Mouse (Mus musculus) midbrain, embryonic 13.5 days (tissue): ENCODE measurements around the gene Bckdhb. TPM values are rescaled to one million over a fixed set of nuclear protein-coding genes. Genes with fewer than 3 reads are reported as not detected.
"Not testable (repeated sequence)": the region's sequence is repeated elsewhere in the genome, so short reads cannot be mapped to it uniquely, and the experiment has no call there.

Source experiments
- ATAC-seq: fragments of 200-750 bp; cut with Nextera tagmentation; 2 replicates; pipeline ENCODE4 v1.8.0; 2017; ENCODE audit warnings: mild to moderate bottlenecking, moderate TSS enrichment, moderate library complexity
- H3K27ac ChIP-seq: fragments of 300-500 bp; sonication (generic); 2 replicates; pipeline ENCODE4 v1.5.1; 2015; ENCODE audit warnings: inconsistent platforms, mild to moderate bottlenecking, moderate library complexity
- H3K27me3 ChIP-seq: fragments of 300-500 bp; sonication (generic); 2 replicates; pipeline ENCODE4 v1.6.1; 2015; ENCODE audit warnings: mild to moderate bottlenecking, inconsistent platforms
- H3K36me3 ChIP-seq: fragments of 300-500 bp; sonication (generic); 2 replicates; pipeline ENCODE4 v1.6.1; 2015; ENCODE audit warnings: mild to moderate bottlenecking, inconsistent platforms
- H3K4me1 ChIP-seq: fragments of 300-500 bp; sonication (generic); replicated peaks from 2 replicates; pipeline ENCODE4 v1.6.1; 2015; ENCODE audit warnings: inconsistent platforms
- H3K4me2 ChIP-seq: fragments of 300-500 bp; sonication (generic); replicated peaks from 2 replicates; pipeline ENCODE4 v1.6.1; 2015; ENCODE audit warnings: moderate library complexity, mild to moderate bottlenecking, inconsistent platforms
- H3K4me3 ChIP-seq: fragments of 300-500 bp; sonication (generic); replicated peaks from 2 replicates; pipeline ENCODE4 v1.5.1; 2015; ENCODE audit warnings: mild to moderate bottlenecking, inconsistent platforms
- H3K9ac ChIP-seq: fragments of 300-500 bp; sonication (generic); replicated peaks from 2 replicates; pipeline ENCODE4 v1.6.1; 2015; ENCODE audit warnings: mild to moderate bottlenecking, inconsistent platforms
- H3K9me3 ChIP-seq: fragments of 300-500 bp; sonication (generic); 2 replicates; pipeline ENCODE4 v1.6.1; 2016; ENCODE audit warnings: mild to moderate bottlenecking, inconsistent platforms
- WGBS: fragments of 180-500 bp; shearing (Covaris S2); methylation state at CpG from one replicate; pipeline ENCODE4 v1.1.7; 2015; 5-methylcytosine and 5-hydroxymethylcytosine counted together
- polyA plus RNA-seq: library from polyadenylated mRNA; unstranded; fragments of >200 nt; fragmentation: Nextera tagmentation; extraction: Ambion mirVana; gene quantifications from 2 replicates; pipeline ENCODE4 v1.2.1, GENCODE M21; 2015

Bckdhb gene
- polyA plus RNA-seq, 1 experiment from 2014 or later, result 31.4 TPM

- ATAC-seq, result no peak
- H3K4me2 ChIP-seq, result peak overlapping the region; percentile 72
- peaks cover 5% of the 10 kb centered on the region; the same call in 1 of the 2 replicates for H3K4me1 ChIP-seq
- 89% methylated on average over 5 of the region's 5 CpGs for WGBS
- H3K9me3 ChIP-seq, result no peaks in the 10 kb centered on the region
- H3K27ac ChIP-seq, result no peak overlapping the region
- peak overlapping the region; percentile 67 for H3K4me3 ChIP-seq
- H3K27me3 ChIP-seq, result no peaks in the 10 kb centered on the region
- H3K36me3 ChIP-seq, result no peaks in the 10 kb centered on the region
- no peak overlapping the region; the same call in 1 of the 2 replicates for H3K9ac ChIP-seq
Measured at GRCm38 (mm10) chr9:83924356-83924755, 589 bp upstream of the Bckdhb start.

- Histone ChIP-seq H3K4me1 (peaks cover 5% of the 10 kb centered on the region; the same call in 1 of the 2 replicates), H3K4me3 (peak overlapping the region; percentile 67), H3K4me2 (peak overlapping the region; percentile 72), H3K9ac (no peak overlapping the region), H3K27ac (no peak overlapping the region), H3K27me3 (no peaks in the 10 kb centered on the region), H3K36me3 (no peaks in the 10 kb centered on the region), H3K9me3 (no peaks in the 10 kb centered on the region)
- WGBS, result 70% methylated on average over 4 of the region's 4 CpGs
- no peak for ATAC-seq
Measured at GRCm38 (mm10) chr9:83925688-83926041, 720 bp downstream of the Bckdhb start.

GRCm38 (mm10) chr9:83926302-83926701 is 1.4 kb downstream of the Bckdhb start:
- Histone ChIP-seq H3K36me3 (no peaks in the 10 kb centered on the region), H3K27ac (no peak overlapping the region), H3K9me3 (no peaks in the 10 kb centered on the region), H3K4me1 (peaks cover 5% of the 10 kb centered on the region; the same call in 1 of the 2 replicates), H3K4me2 (no peak overlapping the region), H3K27me3 (no peaks in the 10 kb centered on the region), H3K4me3 (no peak overlapping the region), H3K9ac (no peak overlapping the region)
- ATAC-seq, result no peak
- 82% methylated on average over 5 of the region's 5 CpGs for WGBS

GRCm38 (mm10) chr9:83939501-83939900 is 14.6 kb downstream of the Bckdhb start:
- H3K9ac ChIP-seq, H3K36me3 ChIP-seq, H3K4me2 ChIP-seq, H3K4me3 ChIP-seq, ATAC-seq, H3K9me3 ChIP-seq, H3K4me1 ChIP-seq, H3K27me3 ChIP-seq, H3K27ac ChIP-seq: not testable (repeated sequence)

- no peaks in the 10 kb centered on the region for H3K4me1 ChIP-seq
Measured at GRCm38 (mm10) chr9:83940016-83940415, 15.1 kb downstream of the Bckdhb start.

GRCm38 (mm10) chr9:83940537-83941363 is 15.8 kb downstream of the Bckdhb start:
- 78% methylated on average over 9 of the region's 9 CpGs for WGBS
- no peaks in the 10 kb centered on the region for H3K9me3 ChIP-seq
- no peak overlapping the region for H3K9ac ChIP-seq
- H3K27ac ChIP-seq, result no peak overlapping the region
- H3K4me2 ChIP-seq, result no peak overlapping the region
- no peak overlapping the region for H3K4me3 ChIP-seq
- H3K27me3 ChIP-seq, result no peaks in the 10 kb centered on the region
- no peaks in the 10 kb centered on the region for H3K4me1 ChIP-seq
- peaks cover 4% of the 10 kb centered on the region; the same call in 1 of the 2 replicates for H3K36me3 ChIP-seq
- ATAC-seq, result no peak

More at GRCm38 (mm10) chr9:83940016-83940415, 15.1 kb downstream of the Bckdhb start:
- no peak overlapping the region for H3K4me2 ChIP-seq
- peaks cover 4% of the 10 kb centered on the region; the same call in 1 of the 2 replicates for H3K36me3 ChIP-seq
- no peaks in the 10 kb centered on the region for H3K27me3 ChIP-seq
- no peak overlapping the region for H3K4me3 ChIP-seq
- no peak for ATAC-seq
- 99% methylated on average over 3 of the region's 3 CpGs for WGBS
- H3K9me3 ChIP-seq, result no peaks in the 10 kb centered on the region
- no peak overlapping the region for H3K27ac ChIP-seq
- no peak overlapping the region for H3K9ac ChIP-seq

GRCm38 (mm10) chr9:83951336-83951735 is 26.4 kb downstream of the Bckdhb start:
- Histone ChIP-seq H3K36me3 (0 out of 2 replicates have a peak, but pooled peaks cover 6% of the 10 kb centered on the region), H3K9ac (no peak overlapping the region), H3K9me3 (no peaks in the 10 kb centered on the region), H3K27ac (no peak overlapping the region), H3K27me3 (no peaks in the 10 kb centered on the region), H3K4me3 (no peak overlapping the region), H3K4me1 (no peaks in the 10 kb centered on the region), H3K4me2 (no peak overlapping the region)
- ATAC-seq, result no peak
- WGBS, result 90% methylated on average over 4 of the region's 4 CpGs

GRCm38 (mm10) chr9:83956632-83957314 is 31.8 kb downstream of the Bckdhb start:
- Histone ChIP-seq H3K36me3 (0 out of 2 replicates have a peak, but pooled peaks cover 6% of the 10 kb centered on the region), H3K27ac (no peak overlapping the region)
- ATAC-seq, result peak; percentile 89

GRCm38 (mm10) chr9:83962098-83963086 is 37.4 kb downstream of the Bckdhb start:
- Histone ChIP-seq H3K4me2 (no peak overlapping the region), H3K9ac (no peak overlapping the region), H3K36me3 (no peaks in the 10 kb centered on the region), H3K9me3 (no peaks in the 10 kb centered on the region; the same call in 1 of the 2 replicates), H3K27me3 (no peaks in the 10 kb centered on the region), H3K27ac (no peak overlapping the region), H3K4me1 (peaks cover 14% of the 10 kb centered on the region), H3K4me3 (no peak overlapping the region)
- ATAC-seq, result peak; percentile 87
- 62% methylated on average over 10 of the region's 10 CpGs for WGBS

More at GRCm38 (mm10) chr9:83956632-83957314, 31.8 kb downstream of the Bckdhb start:
- no peaks in the 10 kb centered on the region for H3K27me3 ChIP-seq
- H3K4me3 ChIP-seq, result no peak overlapping the region
- H3K9ac ChIP-seq, result no peak overlapping the region
- no peaks in the 10 kb centered on the region; the same call in 1 of the 2 replicates for H3K9me3 ChIP-seq
- no peak overlapping the region for H3K4me2 ChIP-seq
- whole genome bisulfite sequencing, result 55% methylated on average over 15 of the region's 15 CpGs
- 0 out of 2 replicates have a peak, but pooled peaks cover 2% of the 10 kb centered on the region for H3K4me1 ChIP-seq

- H3K4me2 ChIP-seq, result no peak overlapping the region
- 88% methylated on average over 10 of the region's 10 CpGs for WGBS
Measured at GRCm38 (mm10) chr9:83963296-83963695, 38.4 kb downstream of the Bckdhb start.

GRCm38 (mm10) chr9:83964376-83964775 is 39.4 kb downstream of the Bckdhb start:
- 95% methylated on average over 4 of the region's 4 CpGs for WGBS
- no peak for ATAC-seq
- Histone ChIP-seq H3K4me3 (no peak overlapping the region), H3K4me1 (peaks cover 14% of the 10 kb centered on the region), H3K27me3 (no peaks in the 10 kb centered on the region), H3K9ac (no peak overlapping the region), H3K36me3 (no peaks in the 10 kb centered on the region), H3K9me3 (no peaks in the 10 kb centered on the region; the same call in 1 of the 2 replicates), H3K27ac (no peak overlapping the region), H3K4me2 (no peak overlapping the region)

More at GRCm38 (mm10) chr9:83963296-83963695, 38.4 kb downstream of the Bckdhb start:
- Histone ChIP-seq H3K27ac (no peak overlapping the region), H3K4me3 (no peak overlapping the region), H3K27me3 (no peaks in the 10 kb centered on the region), H3K36me3 (no peaks in the 10 kb centered on the region), H3K9ac (no peak overlapping the region), H3K4me1 (peaks cover 14% of the 10 kb centered on the region), H3K9me3 (no peaks in the 10 kb centered on the region; the same call in 1 of the 2 replicates)
- ATAC-seq, result no peak
